Mouse (Mus musculus): ENCODE measurements around the gene Ssh1. TPM values are rescaled to one million over a fixed set of nuclear protein-coding genes. Genes with fewer than 3 reads are reported as not detected.

The Ssh1 gene
- polyA plus RNA-seq, 1 experiment = 16.4 TPM

GRCm38 (mm10) chr5:113952519-113952918 lies 41.2 kb downstream of the Ssh1 start:
- Histone ChIP-seq H3K4me3 (ENCODE audit: extremely low read depth, insufficient read depth, insufficient read length) (no peak overlapping the region), H3K36me3 (ENCODE audit: control insufficient read depth, insufficient read depth, low read length) (peaks cover 48% of the 10 kb centered on the region), H3K4me1 (ENCODE audit: control insufficient read depth, insufficient read depth, insufficient read length) (no peaks in the 10 kb centered on the region), H3K27me3 (ENCODE audit: control insufficient read depth, insufficient read depth, low read length) (no peaks in the 10 kb centered on the region), H3K27ac (ENCODE audit: insufficient read depth, low read length) (no peak overlapping the region; the same call in 1 of the 2 replicates)
- 32% methylated on average over 10 of the region's 10 CpGs for WGBS
- DNase-seq (ENCODE audit: low read depth in 1 of 2, low spot score in 2 of 2) = no peak
- TF ChIP-seq POLR2A (IDR thresholded peaks at IDR 0.05; ENCODE audit: low read depth, low read length) (no peak), CTCF (IDR thresholded peaks at IDR 0.05; ENCODE audit: extremely low read depth, insufficient read depth, insufficient read length, insufficient replicate concordance) (no peak)

- H3K27me3 ChIP-seq (ENCODE audit: control insufficient read depth, insufficient read depth, low read length) = no peaks in the 10 kb centered on the region
- H3K4me1 ChIP-seq (ENCODE audit: control insufficient read depth, insufficient read depth, insufficient read length) = no peaks in the 10 kb centered on the region
- H3K27ac ChIP-seq (ENCODE audit: insufficient read depth, low read length) = no peak overlapping the region
- TF ChIP-seq CTCF (IDR thresholded peaks at IDR 0.05; ENCODE audit: extremely low read depth, insufficient read depth, insufficient read length, insufficient replicate concordance) (no peak), POLR2A (IDR thresholded peaks at IDR 0.05; ENCODE audit: low read depth, low read length) (no peak)
- WGBS = 35% methylated on average over 11 of the region's 11 CpGs
- H3K36me3 ChIP-seq (ENCODE audit: control insufficient read depth, insufficient read depth, low read length) = peaks cover 44% of the 10 kb centered on the region
- DNase-seq (ENCODE audit: low read depth in 1 of 2, low spot score in 2 of 2) = no peak
- H3K4me3 ChIP-seq (ENCODE audit: extremely low read depth, insufficient read depth, insufficient read length) = no peak overlapping the region
These were observed 42.0 kb downstream of the Ssh1 start for GRCm38 (mm10) chr5:113951693-113952071.

GRCm38 (mm10) chr5:113950786-113951692 lies 42.7 kb downstream of the Ssh1 start:
- no peak overlapping the region for H3K27ac ChIP-seq (ENCODE audit: insufficient read depth, low read length)
- no peak overlapping the region for H3K4me3 ChIP-seq (ENCODE audit: extremely low read depth, insufficient read depth, insufficient read length)

GRCm38 (mm10) chr5:113950133-113950532 lies 43.6 kb downstream of the Ssh1 start:
- 94% methylated on average over 17 of the region's 17 CpGs for WGBS
- DNase-seq (ENCODE audit: low read depth in 1 of 2, low spot score in 2 of 2) = no peak

More at GRCm38 (mm10) chr5:113950786-113951692, 42.7 kb downstream of the Ssh1 start:
- no peak for DNase-seq (ENCODE audit: low read depth in 1 of 2, low spot score in 2 of 2)
- TF ChIP-seq CTCF (IDR thresholded peaks at IDR 0.05; ENCODE audit: extremely low read depth, insufficient read depth, insufficient read length, insufficient replicate concordance) (no peak), POLR2A (IDR thresholded peaks at IDR 0.05; ENCODE audit: low read depth, low read length) (no peak)
- Histone ChIP-seq H3K27me3 (ENCODE audit: control insufficient read depth, insufficient read depth, low read length) (no peaks in the 10 kb centered on the region), H3K4me1 (ENCODE audit: control insufficient read depth, insufficient read depth, insufficient read length) (no peaks in the 10 kb centered on the region), H3K36me3 (ENCODE audit: control insufficient read depth, insufficient read depth, low read length) (peaks cover 49% of the 10 kb centered on the region)
- WGBS = 76% methylated on average over 19 of the region's 19 CpGs

GRCm38 (mm10) chr5:113947280-113947679 lies 46.4 kb downstream of the Ssh1 start:
- peaks cover 63% of the 10 kb centered on the region for H3K36me3 ChIP-seq (ENCODE audit: control insufficient read depth, insufficient read depth, low read length)

More at GRCm38 (mm10) chr5:113950133-113950532, 43.6 kb downstream of the Ssh1 start:
- H3K36me3 ChIP-seq (ENCODE audit: control insufficient read depth, insufficient read depth, low read length) = peaks cover 52% of the 10 kb centered on the region
- TF ChIP-seq CTCF (IDR thresholded peaks at IDR 0.05; ENCODE audit: extremely low read depth, insufficient read depth, insufficient read length, insufficient replicate concordance) = no peak
- TF ChIP-seq POLR2A (IDR thresholded peaks at IDR 0.05; ENCODE audit: low read depth, low read length) = no peak
- H3K4me1 ChIP-seq (ENCODE audit: control insufficient read depth, insufficient read depth, insufficient read length) = no peaks in the 10 kb centered on the region
- no peaks in the 10 kb centered on the region for H3K27me3 ChIP-seq (ENCODE audit: control insufficient read depth, insufficient read depth, low read length)
- H3K4me3 ChIP-seq (ENCODE audit: extremely low read depth, insufficient read depth, insufficient read length) = no peak overlapping the region
- no peak overlapping the region for H3K27ac ChIP-seq (ENCODE audit: insufficient read depth, low read length)

GRCm38 (mm10) chr5:113945126-113945525 lies 48.6 kb downstream of the Ssh1 start:
- DNase-seq (ENCODE audit: low read depth in 1 of 2, low spot score in 2 of 2) = no peak
- H3K4me1 ChIP-seq (ENCODE audit: control insufficient read depth, insufficient read depth, insufficient read length) = no peaks in the 10 kb centered on the region
- TF ChIP-seq CTCF (IDR thresholded peaks at IDR 0.05; ENCODE audit: extremely low read depth, insufficient read depth, insufficient read length, insufficient replicate concordance) = no peak
- no peak for TF ChIP-seq POLR2A (IDR thresholded peaks at IDR 0.05; ENCODE audit: low read depth, low read length)
- peaks cover 60% of the 10 kb centered on the region for H3K36me3 ChIP-seq (ENCODE audit: control insufficient read depth, insufficient read depth, low read length)
- H3K4me3 ChIP-seq (ENCODE audit: extremely low read depth, insufficient read depth, insufficient read length) = no peak overlapping the region
- WGBS = 41% methylated on average over 6 of the region's 6 CpGs
- H3K27me3 ChIP-seq (ENCODE audit: control insufficient read depth, insufficient read depth, low read length) = no peaks in the 10 kb centered on the region
- no peak overlapping the region for H3K27ac ChIP-seq (ENCODE audit: insufficient read depth, low read length)

More at GRCm38 (mm10) chr5:113947280-113947679, 46.4 kb downstream of the Ssh1 start:
- no peak for TF ChIP-seq CTCF (IDR thresholded peaks at IDR 0.05; ENCODE audit: extremely low read depth, insufficient read depth, insufficient read length, insufficient replicate concordance)
- TF ChIP-seq POLR2A (IDR thresholded peaks at IDR 0.05; ENCODE audit: low read depth, low read length) = no peak
- Histone ChIP-seq H3K4me3 (ENCODE audit: extremely low read depth, insufficient read depth, insufficient read length) (no peak overlapping the region), H3K4me1 (ENCODE audit: control insufficient read depth, insufficient read depth, insufficient read length) (no peaks in the 10 kb centered on the region), H3K27ac (ENCODE audit: insufficient read depth, low read length) (no peak overlapping the region), H3K27me3 (ENCODE audit: control insufficient read depth, insufficient read depth, low read length) (no peaks in the 10 kb centered on the region)
- DNase-seq (ENCODE audit: low read depth in 1 of 2, low spot score in 2 of 2) = no peak
- WGBS = 96% methylated on average over 2 of the region's 2 CpGs

DNA sequence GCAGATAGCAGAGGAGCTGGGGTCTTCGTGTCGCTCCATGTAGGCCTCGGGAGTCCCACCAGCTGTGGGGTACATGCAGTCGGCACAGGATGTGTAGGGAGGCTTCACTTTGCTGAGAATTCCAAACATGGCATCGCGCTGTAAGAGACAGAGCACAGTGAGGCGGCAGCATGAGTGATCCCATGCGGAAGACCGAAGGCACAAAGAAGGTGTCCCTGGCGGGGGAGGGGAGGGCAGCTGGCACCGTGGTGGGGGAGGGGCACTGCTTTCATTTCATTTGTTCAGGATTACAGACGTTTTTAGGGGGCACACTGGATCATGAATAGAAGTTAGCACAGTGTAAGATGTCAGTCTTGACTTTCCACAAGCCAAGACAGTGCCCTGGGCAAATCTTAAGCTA lies 50.4 kb downstream of the Ssh1 start:
- H3K4me1 ChIP-seq (ENCODE audit: control insufficient read depth, insufficient read depth, insufficient read length) = no peaks in the 10 kb centered on the region
- peaks cover 50% of the 10 kb centered on the region for H3K36me3 ChIP-seq (ENCODE audit: control insufficient read depth, insufficient read depth, low read length)
- no peak overlapping the region for H3K27ac ChIP-seq (ENCODE audit: insufficient read depth, low read length)
- no peaks in the 10 kb centered on the region for H3K27me3 ChIP-seq (ENCODE audit: control insufficient read depth, insufficient read depth, low read length)
- no peak for DNase-seq (ENCODE audit: low read depth in 1 of 2, low spot score in 2 of 2)
- TF ChIP-seq CTCF (IDR thresholded peaks at IDR 0.05; ENCODE audit: extremely low read depth, insufficient read depth, insufficient read length, insufficient replicate concordance) (no peak), POLR2A (IDR thresholded peaks at IDR 0.05; ENCODE audit: low read depth, low read length) (no peak)
- no peak overlapping the region for H3K4me3 ChIP-seq (ENCODE audit: extremely low read depth, insufficient read depth, insufficient read length)
- WGBS = 90% methylated on average over 12 of the region's 12 CpGs

Measured in spleen, adult 2 months (tissue).